Mouse (Mus musculus) stomach, embryonic 14.5 days (tissue): ENCODE data around the gene Deaf1. TPM values are rescaled to one million over a fixed set of nuclear protein-coding genes. Genes with fewer than 3 reads are reported as not detected.

Experiments used
- ATAC-seq: fragments of 200-750 bp; cut with Nextera tagmentation; 2 replicates; pipeline ENCODE4 v1.8.0; 2017; ENCODE audit warnings: low read depth, moderate TSS enrichment; ENCODE audit not compliant: insufficient number of reproducible peaks, insufficient read depth, low FRiP score
- H3K27ac ChIP-seq: fragments of 300-500 bp; sonication (generic); 2 replicates; pipeline ENCODE4 v1.5.1; 2014; ENCODE audit warnings: mild to moderate bottlenecking, low read length, moderate library complexity, mixed read lengths
- H3K27me3 ChIP-seq: fragments of 300-500 bp; sonication (generic); 2 replicates; pipeline ENCODE4 v1.6.1; 2014; ENCODE audit warnings: low read length, control low read depth, mixed read lengths; ENCODE audit not compliant: control insufficient read depth, insufficient read depth
- H3K36me3 ChIP-seq: fragments of 300-500 bp; sonication (generic); 2 replicates; pipeline ENCODE4 v1.6.1; 2014; ENCODE audit warnings: mild to moderate bottlenecking, control low read depth, low read length, moderate library complexity, mixed read lengths; ENCODE audit not compliant: control insufficient read depth, insufficient read depth
- H3K4me1 ChIP-seq: fragments of 300-500 bp; sonication (generic); 2 replicates; pipeline ENCODE4 v1.6.1; 2014; ENCODE audit warnings: low read length, control low read depth, mixed read lengths; ENCODE audit not compliant: control insufficient read depth, insufficient read depth
- H3K4me2 ChIP-seq: fragments of 300-500 bp; sonication (generic); replicated peaks from 2 replicates; pipeline ENCODE4 v1.6.1; 2014; ENCODE audit warnings: low read depth, low read length, control low read depth
- H3K4me3 ChIP-seq: fragments of 300-500 bp; sonication (generic); 2 replicates; pipeline ENCODE4 v1.5.1; 2014; ENCODE audit warnings: low read depth, low read length, control low read depth
- H3K9ac ChIP-seq: fragments of 300-500 bp; sonication (generic); replicated peaks from 2 replicates; pipeline ENCODE4 v1.6.1; 2014; ENCODE audit warnings: low read depth, mild to moderate bottlenecking, control low read depth, low read length, moderate library complexity, mixed read lengths
- H3K9me3 ChIP-seq: fragments of 300-500 bp; sonication (generic); 2 replicates; pipeline ENCODE4 v1.6.1; 2016; ENCODE audit warnings: low read depth, low read length, control low read depth; ENCODE audit not compliant: control insufficient read depth
- WGBS: fragments of 180-500 bp; shearing (Covaris S2); extraction: QIAGEN DNeasy Blood & Tissue Kit; methylation state at CpG from one replicate; pipeline ENCODE4 v1.1.7; 2014; 5-methylcytosine and 5-hydroxymethylcytosine counted together
- polyA plus RNA-seq: library from polyadenylated mRNA; unstranded; fragments of >200 nt; fragmentation: Nextera tagmentation; extraction: Ambion mirVana; gene quantifications from 2 replicates; pipeline ENCODE4 v1.2.1, GENCODE M21; 2014

The Deaf1 gene
- polyA plus RNA-seq, 1 experiment from 2014 or later: 80.2 TPM

GRCm38 (mm10) chr7:141343696-141344095 is 16.2 kb upstream of the Deaf1 start:
- Histone ChIP-seq H3K4me3 (no peak overlapping the region), H3K4me1 (0 out of 2 replicates have a peak, but pooled peaks cover 4% of the 10 kb centered on the region), H3K36me3 (0 out of 2 replicates have a peak, but pooled peaks cover 2% of the 10 kb centered on the region), H3K9ac (no peak overlapping the region), H3K27me3 (no peaks in the 10 kb centered on the region), H3K27ac (no peak overlapping the region), H3K4me2 (no peak overlapping the region), H3K9me3 (no peaks in the 10 kb centered on the region)
- ATAC-seq: no peak
- 68% methylated on average over 7 of the region's 7 CpGs for WGBS

GRCm38 (mm10) chr7:141343230-141343629 is 15.7 kb upstream of the Deaf1 start:
- Histone ChIP-seq H3K27me3 (no peaks in the 10 kb centered on the region), H3K4me1 (0 out of 2 replicates have a peak, but pooled peaks cover 4% of the 10 kb centered on the region), H3K36me3 (0 out of 2 replicates have a peak, but pooled peaks cover 2% of the 10 kb centered on the region), H3K9ac (no peak overlapping the region), H3K4me2 (no peak overlapping the region), H3K9me3 (no peaks in the 10 kb centered on the region), H3K4me3 (no peak overlapping the region), H3K27ac (no peak overlapping the region)
- no peak for ATAC-seq
- 67% methylated on average over 2 of the region's 2 CpGs for WGBS

- Histone ChIP-seq H3K4me1 (0 out of 2 replicates have a peak, but pooled peaks cover 4% of the 10 kb centered on the region), H3K27me3 (no peaks in the 10 kb centered on the region), H3K4me2 (no peak overlapping the region), H3K4me3 (no peak overlapping the region), H3K36me3 (0 out of 2 replicates have a peak, but pooled peaks cover 2% of the 10 kb centered on the region), H3K9me3 (no peaks in the 10 kb centered on the region), H3K9ac (no peak overlapping the region), H3K27ac (no peak overlapping the region)
- 69% methylated on average over 10 of the region's 10 CpGs for WGBS
- ATAC-seq: no peak
Observed at GRCm38 (mm10) chr7:141341689-141342226, 14.3 kb upstream of the Deaf1 start.

GRCm38 (mm10) chr7:141340476-141340875 is 13.0 kb upstream of the Deaf1 start:
- peak overlapping the region; percentile 77; the same call in 1 of the 2 replicates for H3K27ac ChIP-seq
- peak overlapping the region; percentile 44 for H3K4me2 ChIP-seq
- H3K4me3 ChIP-seq: no peak overlapping the region
- 0 out of 2 replicates have a peak, but pooled peaks cover 2% of the 10 kb centered on the region for H3K36me3 ChIP-seq
- 0 out of 2 replicates have a peak overlapping the region, but pooled peaks have one; percentile 10 for H3K9ac ChIP-seq
- 69% methylated on average over 6 of the region's 6 CpGs for WGBS
- peak; percentile 38; the same call in 1 of the 2 replicates for ATAC-seq
- 0 out of 2 replicates have a peak, but pooled peaks cover 4% of the 10 kb centered on the region for H3K4me1 ChIP-seq
- H3K9me3 ChIP-seq: no peaks in the 10 kb centered on the region
- no peaks in the 10 kb centered on the region for H3K27me3 ChIP-seq

- Histone ChIP-seq H3K4me2 (peak overlapping the region; percentile 44), H3K36me3 (0 out of 2 replicates have a peak, but pooled peaks cover 2% of the 10 kb centered on the region), H3K27ac (peak overlapping the region; percentile 77; the same call in 1 of the 2 replicates), H3K27me3 (no peaks in the 10 kb centered on the region), H3K4me1 (0 out of 2 replicates have a peak, but pooled peaks cover 4% of the 10 kb centered on the region), H3K9ac (0 out of 2 replicates have a peak overlapping the region, but pooled peaks have one; percentile 10), H3K4me3 (0 out of 2 replicates have a peak overlapping the region, but pooled peaks have one; percentile 31), H3K9me3 (no peaks in the 10 kb centered on the region)
- ATAC-seq: no peak
- 62% methylated on average over 7 of the region's 7 CpGs for WGBS
Observed at GRCm38 (mm10) chr7:141340023-141340422, 12.5 kb upstream of the Deaf1 start.

GRCm38 (mm10) chr7:141339215-141339920 is 11.9 kb upstream of the Deaf1 start:
- no peaks in the 10 kb centered on the region for H3K9me3 ChIP-seq
- ATAC-seq: no peak
- H3K27ac ChIP-seq: peak overlapping the region; percentile 77; the same call in 1 of the 2 replicates
- H3K4me3 ChIP-seq: peak overlapping the region; percentile 31
- H3K27me3 ChIP-seq: no peaks in the 10 kb centered on the region
- peak overlapping the region; percentile 30; the same call in 1 of the 2 replicates for H3K9ac ChIP-seq
- WGBS: 37% methylated on average over 20 of the region's 20 CpGs
- H3K4me1 ChIP-seq: 0 out of 2 replicates have a peak, but pooled peaks cover 4% of the 10 kb centered on the region
- peaks cover 2% of the 10 kb centered on the region; the same call in 1 of the 2 replicates for H3K36me3 ChIP-seq
- H3K4me2 ChIP-seq: peak overlapping the region; percentile 44

GRCm38 (mm10) chr7:141338576-141339131 is 11.2 kb upstream of the Deaf1 start, which contains the start of gene Eps8l2:
Gene Eps8l2, plus strand, starts transcription at chr7:141338880.
- ATAC-seq: peak; percentile 92

More at GRCm38 (mm10) chr7:141338576-141339131, 11.2 kb upstream of the Deaf1 start, which contains the start of gene Eps8l2:
- 4% methylated on average over 23 of the region's 23 CpGs for WGBS
- H3K36me3 ChIP-seq: peaks cover 7% of the 10 kb centered on the region; the same call in 1 of the 2 replicates
- H3K4me3 ChIP-seq: peak within 1 kb of the TSS; percentile 31
- H3K27ac ChIP-seq: peak within 1 kb of the TSS; percentile 77; the same call in 1 of the 2 replicates
- peak within 1 kb of the TSS; percentile 30; the same call in 1 of the 2 replicates for H3K9ac ChIP-seq
- no peaks in the 10 kb centered on the region for H3K9me3 ChIP-seq
- H3K4me1 ChIP-seq: 0 out of 2 replicates have a peak, but pooled peaks cover 4% of the 10 kb centered on the region
- H3K27me3 ChIP-seq: no peaks in the 10 kb centered on the region
- peak within 1 kb of the TSS; percentile 44 for H3K4me2 ChIP-seq
